Mouse (Mus musculus) left cerebral cortex, postnatal 25 days (tissue): ENCODE results near the gene Zfp839. TPM values are rescaled to one million over a fixed set of nuclear protein-coding genes. Genes with fewer than 3 reads are reported as not detected.
"Not testable (repeated sequence)": the region's sequence is repeated elsewhere in the genome, so short reads cannot be mapped to it uniquely, and the experiment has no call there.

Experiments
- DNase-seq, 2 experiments: peaks; one replicate each; pipeline ENCODE4 v3.0.0; 2022; ENCODE audit warnings: low spot score in 2 of 2, mixed read lengths in 1 of 2
- intact Hi-C: fragments of 180-260 bp; cut with DNase I; formaldehyde crosslinking; loops from one replicate; pipeline ENCODE4 v1.15.1; 2025
- total RNA-seq, 2 experiments: library from RNA; stranded (reverse); gene quantifications; 2 replicates each; pipeline ENCODE4 v1.2.3; 2021

Gene Zfp839
- total RNA-seq, 2 experiments from 2014 or later, result 11.2 to 11.5 TPM

GRCm38 (mm10) chr12:110837850-110838249 lies 12.2 kb upstream of the Zfp839 start:
- DNase-seq, result no peak
- intact Hi-C loops, result no loop called here

DNA sequence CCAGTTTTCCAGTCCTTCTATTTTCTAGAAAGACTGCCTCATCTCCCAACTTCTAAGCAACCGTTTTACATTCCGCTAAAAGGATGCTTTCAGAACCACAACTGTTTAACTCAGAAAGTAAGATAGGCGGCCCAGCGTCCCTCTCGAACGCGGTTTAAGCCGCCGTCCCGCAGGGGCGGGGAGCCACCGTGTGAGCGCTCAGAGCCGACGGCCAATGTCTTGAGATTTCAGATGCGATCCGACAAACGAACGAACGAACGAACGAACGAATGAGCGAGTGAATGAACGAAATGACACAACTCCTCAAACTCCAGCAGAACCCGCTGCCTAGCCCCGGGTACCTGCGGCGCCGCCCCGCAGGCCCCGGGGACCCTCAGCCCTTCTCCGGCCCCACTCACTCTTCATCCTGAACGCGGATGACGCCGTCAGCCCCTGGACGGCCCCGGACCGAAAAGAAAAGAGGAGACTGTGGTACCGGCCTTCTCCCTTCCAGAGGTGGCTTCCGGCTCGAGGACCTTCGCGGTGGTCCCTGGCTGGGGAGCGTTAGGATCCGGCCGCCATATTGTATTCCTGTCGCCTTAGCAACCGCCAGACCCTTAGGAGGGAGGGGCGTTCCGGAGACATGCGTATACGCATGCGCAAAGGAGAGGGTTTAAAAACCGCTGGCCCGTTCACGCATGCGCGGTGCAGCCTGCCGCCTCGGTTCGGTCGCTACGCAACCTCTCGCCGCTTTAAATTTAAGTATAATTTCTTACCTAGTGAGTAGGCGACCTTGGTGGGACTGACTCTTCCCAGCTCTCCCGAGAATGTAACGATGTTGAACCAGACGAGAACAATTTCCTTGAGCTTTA lies 9.5 kb upstream of the Zfp839 start, which contains the start of gene Mok:
Mok (minus strand) TSS at position 592 of the 851 bp plus-strand sequence.
- intact Hi-C loops, result loop anchor here (2.0 to 10.0 kb wide), 4 partner anchors 104 to 423 kb away; partner anchors contain the start of genes Ppp2r5c and Wdr20
- peak; percentile 96 to 97 for DNase-seq

GRCm38 (mm10) chr12:110841731-110842493 lies 8.1 kb upstream of the Zfp839 start:
- intact Hi-C loops, result loop anchor here (2.0 to 10.0 kb wide), 5 partner anchors 105 to 425 kb away; partner anchors contain the start of genes Ppp2r5c and Wdr20

GRCm38 (mm10) chr12:110843194-110844048 lies 6.6 kb upstream of the Zfp839 start:
- intact Hi-C loops, result loop anchor here (2.0 to 10.0 kb wide), 4 partner anchors 146 to 426 kb away; partner anchors contain the start of gene Ppp2r5c
- DNase-seq, result peak; percentile 79 to 84

More at GRCm38 (mm10) chr12:110841731-110842493, 8.1 kb upstream of the Zfp839 start:
- no peak for DNase-seq

- DNase-seq, result peak in 1 of 2 experiments; percentile 36
- intact Hi-C loops, result loop anchor here (5.0 to 10.0 kb wide), 3 partner anchors 147 to 427 kb away; partner anchors contain the start of gene Ppp2r5c
Observed at GRCm38 (mm10) chr12:110844227-110845130, 5.6 kb upstream of the Zfp839 start.

GRCm38 (mm10) chr12:110845131-110845880 lies 4.7 kb upstream of the Zfp839 start:
- intact Hi-C loops, result loop anchor here (10.0 kb wide), 1 partner anchor 401 kb away; the partner anchor contains the start of gene Ppp2r5c
- peak; percentile 79 to 88 for DNase-seq

GRCm38 (mm10) chr12:110846191-110846765 lies 3.8 kb upstream of the Zfp839 start:
- no peak for DNase-seq
- intact Hi-C loops, result loop anchor here (10.0 kb wide), 1 partner anchor 401 kb away; the partner anchor contains the start of gene Ppp2r5c

- no peak for DNase-seq
- intact Hi-C loops, result no loop called here
Observed at GRCm38 (mm10) chr12:110850929-110851256, 840 bp downstream of the Zfp839 start.

DNA sequence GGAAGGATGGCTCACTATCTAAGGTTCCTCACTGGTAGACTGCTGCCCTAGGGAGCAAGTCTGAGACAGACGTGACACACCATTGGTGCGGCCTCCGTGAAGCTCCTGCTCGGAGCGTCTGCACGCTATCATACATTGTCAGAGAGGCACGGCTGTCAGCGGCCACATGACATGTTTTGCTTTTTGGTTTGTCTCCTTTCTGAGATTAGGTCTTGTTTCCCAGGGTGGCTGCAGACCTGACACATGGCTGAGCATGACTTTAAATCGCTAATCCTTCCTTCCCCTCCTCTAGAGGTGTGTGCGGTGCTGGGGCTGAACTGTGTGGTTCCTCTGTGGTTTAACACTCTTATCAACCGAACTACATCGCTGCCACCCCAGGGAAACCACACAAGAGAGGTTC lies 1.4 kb downstream of the Zfp839 start:
- intact Hi-C loops, result no loop called here
- no peak for DNase-seq

GRCm38 (mm10) chr12:110851923-110852322 lies 1.9 kb downstream of the Zfp839 start:
- intact Hi-C loops, result no loop called here

GRCm38 (mm10) chr12:110854786-110855737 lies 5.0 kb downstream of the Zfp839 start:
- intact Hi-C loops, result no loop called here
- no peak for DNase-seq

More at GRCm38 (mm10) chr12:110851923-110852322, 1.9 kb downstream of the Zfp839 start:
- no peak for DNase-seq

DNA sequence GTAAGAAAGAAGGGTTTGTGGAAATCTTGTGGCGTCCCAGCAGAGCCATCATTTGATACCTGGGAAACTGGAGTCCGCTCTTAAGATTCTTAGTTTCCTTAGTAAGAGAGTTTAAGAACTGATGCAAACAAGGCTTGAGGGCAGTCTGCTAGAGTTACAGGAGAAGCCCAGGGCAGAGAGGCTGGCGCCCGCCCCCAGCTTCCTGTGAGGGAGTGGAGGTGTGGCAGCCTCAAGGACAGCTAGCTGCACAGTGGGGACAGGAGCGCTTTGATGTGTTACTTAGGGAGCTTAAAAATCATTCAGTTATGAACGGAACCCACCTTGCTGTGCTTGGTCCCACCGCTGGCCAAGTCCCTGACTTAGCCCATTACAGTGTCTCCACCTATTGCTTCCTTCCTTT lies 7.1 kb downstream of the Zfp839 start:
- intact Hi-C loops, result no loop called here
- DNase-seq, result no peak

DNA sequence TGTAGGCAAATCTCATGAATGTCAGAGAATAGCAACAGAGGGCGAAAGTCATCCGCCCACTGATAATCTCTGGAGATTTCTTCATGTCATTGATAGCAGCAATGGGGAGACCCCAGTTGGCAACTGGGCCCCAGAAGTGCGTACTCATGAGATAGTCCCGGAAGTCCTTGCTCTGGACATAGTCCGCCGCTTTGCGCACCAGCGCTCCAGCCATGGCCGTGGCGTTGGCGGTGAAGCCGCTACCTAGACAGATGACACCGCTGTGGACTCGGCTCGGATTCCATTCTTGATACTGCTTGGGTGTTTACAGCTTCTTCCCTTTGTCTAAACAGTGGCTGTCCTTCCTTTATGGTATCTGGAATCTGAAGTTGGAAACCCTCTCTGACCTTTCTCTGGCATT lies 8.6 kb downstream of the Zfp839 start:
- DNase-seq, intact Hi-C loops: not testable (repeated sequence)

DNA sequence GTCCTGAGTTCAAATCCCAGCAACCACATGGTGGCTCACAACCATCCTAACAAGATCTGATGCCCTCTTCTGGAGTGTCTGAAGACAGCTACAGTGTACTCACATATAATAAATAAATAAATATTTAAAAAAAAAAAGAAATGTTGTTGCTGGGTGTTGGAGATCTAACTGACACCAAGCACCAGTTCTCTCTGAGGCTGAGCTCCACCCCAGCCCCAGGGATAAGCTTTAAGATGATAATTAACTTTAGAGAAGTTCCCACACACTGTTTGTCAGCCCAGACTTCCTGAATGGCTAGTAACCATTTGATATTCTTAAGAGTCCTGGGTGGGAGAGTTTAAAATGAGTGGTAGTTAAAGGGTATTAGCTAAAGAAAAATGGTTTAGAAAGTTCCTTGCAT lies 10.2 kb downstream of the Zfp839 start:
- DNase-seq, result no peak
- intact Hi-C loops, result no loop called here

- peak in 1 of 2 experiments; percentile 73 for DNase-seq
- intact Hi-C loops, result no loop called here
Observed at GRCm38 (mm10) chr12:110861256-110861655, 11.2 kb downstream of the Zfp839 start.

DNA sequence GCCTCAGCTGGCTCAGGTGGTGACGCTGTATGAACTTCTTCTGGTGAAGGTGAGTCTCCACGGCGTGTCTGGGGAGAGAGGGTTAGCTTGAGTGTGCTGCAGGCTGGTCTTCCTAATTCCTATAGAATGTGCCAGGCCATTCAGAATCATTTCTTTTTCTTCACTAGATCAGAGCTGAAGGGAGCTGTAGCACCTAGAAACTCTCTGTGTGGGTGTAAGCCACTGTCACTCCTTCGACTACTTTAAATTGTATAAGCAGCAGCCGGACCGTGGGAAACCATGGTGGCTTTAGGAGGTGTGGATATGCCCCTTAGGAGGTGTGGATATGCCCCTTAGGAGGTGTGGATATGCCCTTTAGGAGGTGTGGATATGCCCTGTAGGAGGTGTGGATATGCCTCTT lies 14.0 kb downstream of the Zfp839 start:
- DNase-seq, result peak in 1 of 2 experiments; percentile 59
- intact Hi-C loops, result no loop called here
